11 mouse cellular contexts compared by ENCODE assay signal in genomic region chr17:87041739-87042138, GRCm38 (mm10). TPM values are rescaled to one million over a fixed set of nuclear protein-coding genes. Genes with fewer than 3 reads are reported as not detected.
A peak's percentile ranks its signal among the peaks of the same experiment; 100 is the strongest.
DNase-seq lines count a peak whose midpoint lies in the region; ATAC-seq and TF ChIP-seq lines count a peak whose summit lies in the region.
"Had no signal": no experiment of that assay in that cellular context is flagged by ENCODE, and none has a peak within 500 bp of the region (broad histone marks: within the 10 kb centered on the region; RNA-seq: fewer than 3 reads in every experiment).

No protein-coding gene starts in this region.

- no peak for ATAC-seq in liver, embryonic 11.5 days (replicated peaks; ENCODE audit: low FRiP score)
- ATAC-seq in liver, postnatal 0 days, result no peak
- no peak for ATAC-seq in megakaryocyte, adult 5-6 weeks (ENCODE audit: poor library complexity, severe bottlenecking)

- no peak for TF ChIP-seq EP300 in liver, postnatal 0 days (IDR thresholded peaks at IDR 0.05; ENCODE audit: low read depth)

- no peaks in the 10 kb centered on the region for H3K36me3 ChIP-seq in liver, embryonic 11.5 days (ENCODE audit: control insufficient read depth, insufficient read depth, low read length)
- no peaks in the 10 kb centered on the region; the same call in none of the 2 replicates for H3K36me3 ChIP-seq in liver, postnatal 0 days (replicated peaks; ENCODE audit: insufficient read depth, low read length)

- no peaks in the 10 kb centered on the region; the same call in 1 of the 2 replicates for H3K27me3 ChIP-seq in liver, embryonic 11.5 days (replicated peaks; ENCODE audit: control insufficient read depth, insufficient read depth, low read length)
- no peaks in the 10 kb centered on the region for H3K27me3 ChIP-seq in liver, postnatal 0 days (ENCODE audit: insufficient read depth, low read length)

- no peak for TF ChIP-seq CTCF in liver, postnatal 0 days (IDR thresholded peaks at IDR 0.05; ENCODE audit: low read depth)

- 65% methylated on average over 19 of the region's 19 CpGs for WGBS in liver, embryonic 11.5 days
- 70% methylated on average over 19 of the region's 19 CpGs for WGBS in liver, postnatal 0 days (ENCODE audit: insufficient replicate concordance)

- H3K9ac ChIP-seq in liver, embryonic 11.5 days (ENCODE audit: low read depth, low read length), result no peak overlapping the region
- no peak overlapping the region for H3K9ac ChIP-seq in liver, postnatal 0 days (replicated peaks)

- H3K4me3 ChIP-seq in liver, embryonic 11.5 days (ENCODE audit: low read depth, low read length), result no peak overlapping the region
- H3K4me3 ChIP-seq in liver, postnatal 0 days (ENCODE audit: low read depth, low read length), result no peak overlapping the region
- H3K4me3 ChIP-seq: erythroblast, embryonic 14.5 days; megakaryocyte, embryonic 14.5 days had no signal

- no peaks in the 10 kb centered on the region for H3K9me3 ChIP-seq in liver, embryonic 11.5 days (ENCODE audit: control insufficient read depth, low read length)
- H3K9me3 ChIP-seq in liver, postnatal 0 days (ENCODE audit: low read length), result no peaks in the 10 kb centered on the region

- H3K4me1 ChIP-seq in liver, embryonic 11.5 days (replicated peaks; ENCODE audit: control insufficient read depth, insufficient read depth, low read length), result no peaks in the 10 kb centered on the region
- no peaks in the 10 kb centered on the region for H3K4me1 ChIP-seq in liver, postnatal 0 days (ENCODE audit: insufficient read depth)

- DNase-seq in liver, embryonic 11.5 days (ENCODE audit: low spot score), result peak; percentile 24
- DNase-seq in liver, postnatal 0 days, result no peak
- peak; percentile 41 to 42 for DNase-seq in frontal cortex, postnatal 14 days (ENCODE audit: low spot score in 2 of 2)
- peak; percentile 58 to 75 for DNase-seq in lung, adult 18-20 months
- peak; percentile 33 for DNase-seq in right cerebral cortex, postnatal 4 days
- DNase-seq in gastrocnemius, adult 8-10 months (ENCODE audit: low spot score in 2 of 2), result no peak
- DNase-seq: cerebellum, adult 11 months; thymus, postnatal 14 days had no signal

- no peak overlapping the region for H3K27ac ChIP-seq in liver, embryonic 11.5 days (ENCODE audit: low read depth, low read length)
- H3K27ac ChIP-seq in liver, postnatal 0 days (ENCODE audit: low read depth), result no peak overlapping the region

- no peak overlapping the region for H3K4me2 ChIP-seq in liver, embryonic 11.5 days
- no peak overlapping the region for H3K4me2 ChIP-seq in liver, postnatal 0 days (ENCODE audit: low read depth, low read length)

RNA-seq across cellular contexts. Expression of gene Cript, which starts 16.4 kb away (rescaled TPM):
- 98.6 and 105 TPM in 2 replicates for polyA plus RNA-seq in liver, embryonic 11.5 days (2014; fragmentation: Nextera tagmentation; extraction: Ambion mirVana)
- 64.4 and 66.6 TPM in 2 replicates for polyA plus RNA-seq in liver, postnatal 0 days (2015; fragmentation: Nextera tagmentation; extraction: Ambion mirVana)
- 135 and 148 TPM in 2 replicates for total RNA-seq in megakaryocyte, adult 5-6 weeks (2015)
- 71.6 and 93.9 TPM in 2 replicates for total RNA-seq in megakaryocyte, adult 5-6 weeks (2017)
- 10 to 100 TPM; 47.8 to 60.7 (median 55.5) TPM for total RNA-seq in gastrocnemius, adult 8-10 months (2022)

RNA-seq across cellular contexts. Expression of gene Pigf, which starts 16.5 kb away (rescaled TPM):
- polyA plus RNA-seq in liver, embryonic 11.5 days (2014; fragmentation: Nextera tagmentation; extraction: Ambion mirVana), result 30.7 and 31.3 TPM in 2 replicates
- polyA plus RNA-seq in liver, postnatal 0 days (2015; fragmentation: Nextera tagmentation; extraction: Ambion mirVana), result 13.2 and 14.8 TPM in 2 replicates
- 21.6 and 25.4 TPM in 2 replicates for total RNA-seq in megakaryocyte, adult 5-6 weeks (2015)
- total RNA-seq in megakaryocyte, adult 5-6 weeks (2017), result 27.7 and 32.1 TPM in 2 replicates
- total RNA-seq in gastrocnemius, adult 8-10 months (2022), result 1 to 10 TPM in 3 of 4 experiments, under 1 TPM in 1; 0.99 to 2.6 (median 2.2) TPM

Comparison
In these comparisons a context has a peak if more than half of its experiments do, and no peak if none do; other contexts are left out.
1. DNase-seq: peak in liver, embryonic 11.5 days (single experiment), frontal cortex, postnatal 14 days (2 of 2), lung, adult 18-20 months (2 of 2) and right cerebral cortex, postnatal 4 days (single experiment); none in liver, postnatal 0 days (single experiment) and gastrocnemius, adult 8-10 months (0 of 2).
2. RNA of gene Pigf, which starts 16.5 kb away (total RNA-seq): 21.6 to 32.1 TPM in megakaryocyte, adult 5-6 weeks; 0.99 to 2.6 TPM in gastrocnemius, adult 8-10 months; every median in the first group is over 4 times any median in the second.